Mouse (Mus musculus) embryonic facial prominence, embryonic 11.5 days (tissue): Measurements from ENCODE around the gene Spata6. TPM values are rescaled to one million over a fixed set of nuclear protein-coding genes. Genes with fewer than 3 reads are reported as not detected.

Experiments
- ATAC-seq: fragments of 200-750 bp; cut with Nextera tagmentation; replicated peaks from 2 replicates; pipeline ENCODE4 v1.8.0; 2017; ENCODE audit warnings: low read depth; ENCODE audit not compliant: insufficient number of reproducible peaks, low FRiP score, low TSS enrichment
- DNase-seq: peaks from one replicate; pipeline ENCODE4 v3.0.0-alpha.2; 2015; ENCODE audit warnings: low spot score
- H3K27ac ChIP-seq: fragments of 300-500 bp; sonication (generic); replicated peaks from 2 replicates; pipeline ENCODE4 v1.5.1; 2014; ENCODE audit warnings: mild to moderate bottlenecking, low read depth, low read length, control low read depth
- H3K27me3 ChIP-seq: fragments of 300-500 bp; sonication (generic); 2 replicates; pipeline ENCODE4 v1.6.1; 2014; ENCODE audit warnings: mild to moderate bottlenecking, low read length, moderate library complexity, mixed read lengths; ENCODE audit not compliant: control insufficient read depth, insufficient read depth
- H3K36me3 ChIP-seq: fragments of 300-500 bp; sonication (generic); replicated peaks from 2 replicates; pipeline ENCODE4 v1.6.1; 2014; ENCODE audit warnings: low read depth, mild to moderate bottlenecking, low read length, moderate library complexity, mixed read lengths; ENCODE audit not compliant: control insufficient read depth, insufficient read depth
- H3K4me1 ChIP-seq: fragments of 300-500 bp; sonication (generic); 2 replicates; pipeline ENCODE4 v1.6.1; 2014; ENCODE audit warnings: low read length, mixed read lengths; ENCODE audit not compliant: control insufficient read depth, insufficient read depth
- H3K4me2 ChIP-seq: fragments of 300-500 bp; sonication (generic); 2 replicates; pipeline ENCODE4 v1.6.1; 2014; ENCODE audit warnings: low read depth, mild to moderate bottlenecking, control low read depth, low read length, moderate library complexity
- H3K4me3 ChIP-seq: fragments of 300-500 bp; sonication (generic); 2 replicates; pipeline ENCODE4 v1.5.1; 2014; ENCODE audit warnings: low read depth, low read length, control low read depth
- H3K9ac ChIP-seq: fragments of 300-500 bp; sonication (generic); replicated peaks from 2 replicates; pipeline ENCODE4 v1.6.1; 2014; ENCODE audit warnings: mild to moderate bottlenecking, control low read depth, low read length
- H3K9me3 ChIP-seq: fragments of 300-500 bp; sonication (generic); replicated peaks from 2 replicates; pipeline ENCODE4 v1.6.1; 2016; ENCODE audit warnings: mild to moderate bottlenecking, low read length, inconsistent platforms, mixed read lengths; ENCODE audit not compliant: control insufficient read depth
- WGBS: fragments of 180-500 bp; shearing (Covaris S2); extraction: QIAGEN DNeasy Blood & Tissue Kit; methylation state at CpG from one replicate; pipeline ENCODE4 v1.1.7; 2014; 5-methylcytosine and 5-hydroxymethylcytosine counted together
- polyA plus RNA-seq: library from polyadenylated mRNA; unstranded; fragments of >200 nt; fragmentation: Nextera tagmentation; extraction: Ambion mirVana; gene quantifications from 2 replicates; pipeline ENCODE4 v1.2.1, GENCODE M21; 2014

Gene Spata6
- polyA plus RNA-seq, 1 experiment from 2014 or later: 30.6 TPM

- Histone ChIP-seq H3K27ac (no peak overlapping the region), H3K27me3 (no peaks in the 10 kb centered on the region), H3K4me1 (no peaks in the 10 kb centered on the region), H3K9ac (no peak overlapping the region), H3K4me3 (no peak overlapping the region), H3K4me2 (no peak overlapping the region), H3K36me3 (no peaks in the 10 kb centered on the region), H3K9me3 (no peaks in the 10 kb centered on the region)
- ATAC-seq (peak; percentile 70; the same call in 1 of the 2 replicates), DNase-seq (peak; percentile 80)
- WGBS: 3% methylated on average over 9 of the region's 9 CpGs
Measured at GRCm38 (mm10) chr4:111686951-111687350, 32.8 kb upstream of the Spata6 start.

GRCm38 (mm10) chr4:111687613-111688012 lies 32.2 kb upstream of the Spata6 start:
- no peaks in the 10 kb centered on the region for H3K9me3 ChIP-seq
- peak; percentile 49; the same call in 1 of the 2 replicates for ATAC-seq
- DNase-seq: peak; percentile 92
- H3K4me3 ChIP-seq: no peak overlapping the region
- no peak overlapping the region for H3K27ac ChIP-seq
- no peaks in the 10 kb centered on the region for H3K36me3 ChIP-seq
- no peak overlapping the region for H3K9ac ChIP-seq
- 0 out of 2 replicates have a peak overlapping the region, but pooled peaks have one; percentile 6 for H3K4me2 ChIP-seq
- no peaks in the 10 kb centered on the region for H3K4me1 ChIP-seq
- WGBS: 20% methylated on average over 6 of the region's 6 CpGs
- no peaks in the 10 kb centered on the region for H3K27me3 ChIP-seq

GRCm38 (mm10) chr4:111691057-111691543 lies 28.7 kb upstream of the Spata6 start:
- no peak for ATAC-seq
- no peaks in the 10 kb centered on the region for H3K36me3 ChIP-seq
- no peaks in the 10 kb centered on the region for H3K4me1 ChIP-seq
- H3K4me3 ChIP-seq: no peak overlapping the region
- no peak overlapping the region for H3K27ac ChIP-seq
- no peak overlapping the region for H3K4me2 ChIP-seq
- 74% methylated on average over 5 of the region's 5 CpGs for WGBS
- H3K9me3 ChIP-seq: no peaks in the 10 kb centered on the region
- no peak overlapping the region for H3K9ac ChIP-seq
- DNase-seq: no peak
- no peaks in the 10 kb centered on the region for H3K27me3 ChIP-seq

- Histone ChIP-seq H3K9me3 (no peaks in the 10 kb centered on the region), H3K9ac (no peak overlapping the region), H3K4me3 (no peak overlapping the region), H3K4me2 (no peak overlapping the region), H3K36me3 (no peaks in the 10 kb centered on the region), H3K27me3 (no peaks in the 10 kb centered on the region), H3K4me1 (no peaks in the 10 kb centered on the region), H3K27ac (no peak overlapping the region)
- no peak for DNase-seq
- 60% methylated on average over 1 of the region's 1 CpGs for WGBS
- no peak for ATAC-seq
Measured at GRCm38 (mm10) chr4:111701381-111701780, 18.4 kb upstream of the Spata6 start.

GRCm38 (mm10) chr4:111704126-111704525 lies 15.7 kb upstream of the Spata6 start:
- H3K27me3 ChIP-seq: no peaks in the 10 kb centered on the region
- no peak overlapping the region for H3K4me3 ChIP-seq
- no peak overlapping the region for H3K9ac ChIP-seq
- H3K4me2 ChIP-seq: no peak overlapping the region
- no peak for ATAC-seq
- H3K27ac ChIP-seq: no peak overlapping the region
- H3K9me3 ChIP-seq: no peaks in the 10 kb centered on the region
- no peaks in the 10 kb centered on the region for H3K4me1 ChIP-seq
- H3K36me3 ChIP-seq: no peaks in the 10 kb centered on the region
- DNase-seq: no peak
- 87% methylated on average over 2 of the region's 2 CpGs for WGBS

GRCm38 (mm10) chr4:111704975-111705374 lies 14.8 kb upstream of the Spata6 start:
- Histone ChIP-seq H3K4me3 (no peak overlapping the region), H3K4me2 (no peak overlapping the region), H3K36me3 (no peaks in the 10 kb centered on the region), H3K9ac (no peak overlapping the region), H3K9me3 (no peaks in the 10 kb centered on the region), H3K4me1 (no peaks in the 10 kb centered on the region), H3K27me3 (no peaks in the 10 kb centered on the region), H3K27ac (no peak overlapping the region)
- DNase-seq (no peak), ATAC-seq (no peak)
- WGBS: 71% methylated on average over 3 of the region's 3 CpGs

DNA sequence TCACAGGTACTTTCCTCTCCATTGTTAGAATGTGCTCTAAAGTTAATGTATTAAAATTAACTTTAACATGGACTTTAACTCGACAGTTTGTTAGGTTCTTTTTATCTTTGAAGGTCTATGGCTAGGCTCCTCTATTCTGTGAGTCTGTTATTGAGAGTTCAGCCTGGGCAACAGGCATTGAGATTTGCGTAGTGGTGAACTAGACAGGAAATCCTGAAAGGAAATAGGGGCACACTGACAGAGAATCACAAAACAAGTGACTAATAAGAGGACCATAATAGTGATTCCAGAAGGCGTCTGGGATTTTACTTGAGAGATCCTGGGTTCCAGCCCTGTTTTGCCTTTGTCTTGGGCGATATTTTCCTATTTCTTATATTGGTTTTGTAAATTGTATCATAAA lies 488 bp upstream of the Spata6 start:
- no peak overlapping the region for H3K27ac ChIP-seq
- ATAC-seq (no peak), DNase-seq (no peak)
- H3K9me3 ChIP-seq: no peaks in the 10 kb centered on the region
- H3K4me3 ChIP-seq: peak overlapping the region; percentile 56
- no peak overlapping the region for H3K9ac ChIP-seq
- WGBS: 72% methylated on average over 4 of the region's 4 CpGs
- no peaks in the 10 kb centered on the region for H3K27me3 ChIP-seq
- H3K4me2 ChIP-seq: no peak overlapping the region
- H3K36me3 ChIP-seq: no peaks in the 10 kb centered on the region
- no peaks in the 10 kb centered on the region for H3K4me1 ChIP-seq

GRCm38 (mm10) chr4:111720662-111721003 lies 849 bp downstream of the Spata6 start:
- no peak overlapping the region for H3K27ac ChIP-seq
- 15% methylated on average over 2 of the region's 2 CpGs for WGBS
- no peaks in the 10 kb centered on the region for H3K9me3 ChIP-seq
- DNase-seq: no peak
- no peaks in the 10 kb centered on the region for H3K36me3 ChIP-seq
- H3K9ac ChIP-seq: peak overlapping the region; percentile 49
- no peaks in the 10 kb centered on the region for H3K4me1 ChIP-seq
- H3K4me3 ChIP-seq: peak overlapping the region; percentile 56
- no peaks in the 10 kb centered on the region for H3K27me3 ChIP-seq
- no peak for ATAC-seq
- H3K4me2 ChIP-seq: peak overlapping the region; percentile 44
